Mouse (Mus musculus) embryonic facial prominence, embryonic 11.5 days (tissue): ENCODE results near the gene Grb2. TPM values are rescaled to one million over a fixed set of nuclear protein-coding genes. Genes with fewer than 3 reads are reported as not detected.

ENCODE experiments used
- ATAC-seq: fragments of 200-750 bp; cut with Nextera tagmentation; replicated peaks from 2 replicates; pipeline ENCODE4 v1.8.0; 2017; ENCODE audit warnings: low read depth; ENCODE audit not compliant: insufficient number of reproducible peaks, low FRiP score, low TSS enrichment
- DNase-seq: peaks from one replicate; pipeline ENCODE4 v3.0.0-alpha.2; 2015; ENCODE audit warnings: low spot score
- H3K27ac ChIP-seq: fragments of 300-500 bp; sonication (generic); replicated peaks from 2 replicates; pipeline ENCODE4 v1.5.1; 2014; ENCODE audit warnings: mild to moderate bottlenecking, low read depth, low read length, control low read depth
- H3K27me3 ChIP-seq: fragments of 300-500 bp; sonication (generic); 2 replicates; pipeline ENCODE4 v1.6.1; 2014; ENCODE audit warnings: mild to moderate bottlenecking, low read length, moderate library complexity, mixed read lengths; ENCODE audit not compliant: control insufficient read depth, insufficient read depth
- H3K36me3 ChIP-seq: fragments of 300-500 bp; sonication (generic); replicated peaks from 2 replicates; pipeline ENCODE4 v1.6.1; 2014; ENCODE audit warnings: low read depth, mild to moderate bottlenecking, low read length, moderate library complexity, mixed read lengths; ENCODE audit not compliant: control insufficient read depth, insufficient read depth
- H3K4me1 ChIP-seq: fragments of 300-500 bp; sonication (generic); 2 replicates; pipeline ENCODE4 v1.6.1; 2014; ENCODE audit warnings: low read length, mixed read lengths; ENCODE audit not compliant: control insufficient read depth, insufficient read depth
- H3K4me2 ChIP-seq: fragments of 300-500 bp; sonication (generic); 2 replicates; pipeline ENCODE4 v1.6.1; 2014; ENCODE audit warnings: low read depth, mild to moderate bottlenecking, control low read depth, low read length, moderate library complexity
- H3K4me3 ChIP-seq: fragments of 300-500 bp; sonication (generic); 2 replicates; pipeline ENCODE4 v1.5.1; 2014; ENCODE audit warnings: low read depth, low read length, control low read depth
- H3K9ac ChIP-seq: fragments of 300-500 bp; sonication (generic); replicated peaks from 2 replicates; pipeline ENCODE4 v1.6.1; 2014; ENCODE audit warnings: mild to moderate bottlenecking, control low read depth, low read length
- H3K9me3 ChIP-seq: fragments of 300-500 bp; sonication (generic); replicated peaks from 2 replicates; pipeline ENCODE4 v1.6.1; 2016; ENCODE audit warnings: mild to moderate bottlenecking, low read length, inconsistent platforms, mixed read lengths; ENCODE audit not compliant: control insufficient read depth
- WGBS: fragments of 180-500 bp; shearing (Covaris S2); extraction: QIAGEN DNeasy Blood & Tissue Kit; methylation state at CpG from one replicate; pipeline ENCODE4 v1.1.7; 2014; 5-methylcytosine and 5-hydroxymethylcytosine counted together
- polyA plus RNA-seq: library from polyadenylated mRNA; unstranded; fragments of >200 nt; fragmentation: Nextera tagmentation; extraction: Ambion mirVana; gene quantifications from 2 replicates; pipeline ENCODE4 v1.2.1, GENCODE M21; 2014

Gene Grb2
- polyA plus RNA-seq, 1 experiment from 2014 or later = 61.8 TPM

GRCm38 (mm10) chr11:115599722-115600121, 108.7 kb downstream of the Grb2 start:
- H3K36me3 ChIP-seq = no peaks in the 10 kb centered on the region
- no peak for DNase-seq
- H3K9ac ChIP-seq = no peak overlapping the region
- no peaks in the 10 kb centered on the region for H3K27me3 ChIP-seq
- H3K27ac ChIP-seq = no peak overlapping the region
- no peak overlapping the region for H3K4me3 ChIP-seq
- 93% methylated on average over 7 of the region's 7 CpGs for WGBS
- H3K4me1 ChIP-seq = no peaks in the 10 kb centered on the region
- no peak for ATAC-seq
- H3K9me3 ChIP-seq = no peaks in the 10 kb centered on the region
- H3K4me2 ChIP-seq = no peak overlapping the region

- WGBS = 93% methylated on average over 4 of the region's 4 CpGs
- peaks cover 7% of the 10 kb centered on the region for H3K36me3 ChIP-seq
Observed at GRCm38 (mm10) chr11:115598309-115598708, 110.1 kb downstream of the Grb2 start.

GRCm38 (mm10) chr11:115595209-115595608, 113.2 kb downstream of the Grb2 start:
- Histone ChIP-seq H3K4me1 (no peaks in the 10 kb centered on the region), H3K4me2 (no peak overlapping the region), H3K9me3 (no peaks in the 10 kb centered on the region), H3K27me3 (no peaks in the 10 kb centered on the region), H3K4me3 (no peak overlapping the region), H3K36me3 (peaks cover 20% of the 10 kb centered on the region), H3K27ac (no peak overlapping the region), H3K9ac (no peak overlapping the region)
- ATAC-seq (no peak), DNase-seq (no peak)
- 95% methylated on average over 3 of the region's 3 CpGs for WGBS

More at GRCm38 (mm10) chr11:115598309-115598708, 110.1 kb downstream of the Grb2 start:
- no peak overlapping the region for H3K4me3 ChIP-seq
- no peaks in the 10 kb centered on the region for H3K9me3 ChIP-seq
- no peak overlapping the region for H3K27ac ChIP-seq
- no peak overlapping the region for H3K9ac ChIP-seq
- H3K4me1 ChIP-seq = no peaks in the 10 kb centered on the region
- DNase-seq (no peak), ATAC-seq (no peak)
- no peaks in the 10 kb centered on the region for H3K27me3 ChIP-seq
- no peak overlapping the region for H3K4me2 ChIP-seq

Other genes starting within 250 kb of the Grb2 start
- 0.22 TPM in 1 of 2 replicates, not detected in the other for gene Slc16a5, start 246.1 kb downstream of the Grb2 start, polyA plus RNA-seq
- 8.1 and 8.7 TPM in 2 replicates for gene Armc7, start 232.9 kb downstream of the Grb2 start, polyA plus RNA-seq
- gene Nt5c, start 216.7 kb downstream of the Grb2 start, polyA plus RNA-seq = 67.4 and 70.7 TPM in 2 replicates
- gene Jpt1, start 194.2 kb downstream of the Grb2 start, polyA plus RNA-seq = 654 and 692 TPM in 2 replicates
- 1,638 and 1,712 TPM in 2 replicates for gene Sumo2, start 172.3 kb downstream of the Grb2 start, polyA plus RNA-seq
- 204 and 210 TPM in 2 replicates for gene Nup85, start 144.2 kb downstream of the Grb2 start, polyA plus RNA-seq
- gene Mrps7, start 104.7 kb downstream of the Grb2 start, polyA plus RNA-seq = 110 and 114 TPM in 2 replicates
- 13.6 and 17.0 TPM in 2 replicates for gene Gga3, start 104.5 kb downstream of the Grb2 start, polyA plus RNA-seq
- 15.8 and 18.2 TPM in 2 replicates for gene Mif4gd, start 95.6 kb downstream of the Grb2 start, polyA plus RNA-seq
- 19.9 and 20.2 TPM in 2 replicates for gene Slc25a19, start 80.3 kb downstream of the Grb2 start, polyA plus RNA-seq
- gene Tmem94, start 56.8 kb upstream of the Grb2 start, polyA plus RNA-seq = 10.3 and 14.6 TPM in 2 replicates
- 11.9 TPM in 2 replicates for gene Caskin2, start 105.0 kb upstream of the Grb2 start, polyA plus RNA-seq
- gene Tsen54, start 106.1 kb upstream of the Grb2 start, polyA plus RNA-seq = 19.8 and 22.2 TPM in 2 replicates
- 4.9 and 7.5 TPM in 2 replicates for gene Llgl2, start 115.5 kb upstream of the Grb2 start, polyA plus RNA-seq
- gene Myo15b, start 149.8 kb upstream of the Grb2 start, polyA plus RNA-seq = 0.07 and 0.31 TPM in 2 replicates
- 1.1 and 1.4 TPM in 2 replicates for gene Smim5, start 191.4 kb upstream of the Grb2 start, polyA plus RNA-seq
- 0.21 TPM in 1 of 2 replicates, not detected in the other for gene Smim6, start 203.4 kb upstream of the Grb2 start, polyA plus RNA-seq
- 49.8 and 59.4 TPM in 2 replicates for gene Sap30bp, start 224.7 kb upstream of the Grb2 start, polyA plus RNA-seq
- gene Recql5, start 224.9 kb upstream of the Grb2 start, polyA plus RNA-seq = 14.2 and 15.3 TPM in 2 replicates